Mouse (Mus musculus) monocyte, adult 2 months (primary cell): ENCODE measurements around the gene Zp2.

Experiments
- DNase-seq, 2 experiments: peaks; one replicate each; pipeline ENCODE4 v3.0.0; 2022; ENCODE audit warnings: low spot score in 2 of 2, low read depth in 1 of 2

Gene Zp2

DNA sequence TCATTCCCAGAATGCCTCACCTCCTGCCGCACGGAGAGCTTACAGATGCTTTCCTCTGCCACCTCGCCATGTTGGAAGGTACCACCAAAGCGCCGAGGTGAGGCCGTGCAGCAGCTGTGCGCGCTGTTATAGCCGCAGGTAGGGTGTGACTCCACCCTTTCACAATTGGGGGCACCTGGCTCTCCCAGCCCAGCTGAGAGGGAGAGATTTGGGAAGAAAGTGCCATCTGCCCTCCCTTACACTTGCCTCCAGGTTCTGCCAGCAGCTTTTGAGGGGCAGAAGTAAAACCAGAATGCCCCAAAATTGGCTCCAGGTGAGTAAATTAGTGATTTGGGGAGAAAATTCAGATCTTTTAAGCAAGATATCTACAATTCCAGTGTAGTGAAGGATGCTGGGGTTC lies at the start of gene Zp2:
Gene Zp2, minus strand, starts transcription at position 101 of the 400 bp plus-strand sequence.
- DNase-seq: no peak

DNA sequence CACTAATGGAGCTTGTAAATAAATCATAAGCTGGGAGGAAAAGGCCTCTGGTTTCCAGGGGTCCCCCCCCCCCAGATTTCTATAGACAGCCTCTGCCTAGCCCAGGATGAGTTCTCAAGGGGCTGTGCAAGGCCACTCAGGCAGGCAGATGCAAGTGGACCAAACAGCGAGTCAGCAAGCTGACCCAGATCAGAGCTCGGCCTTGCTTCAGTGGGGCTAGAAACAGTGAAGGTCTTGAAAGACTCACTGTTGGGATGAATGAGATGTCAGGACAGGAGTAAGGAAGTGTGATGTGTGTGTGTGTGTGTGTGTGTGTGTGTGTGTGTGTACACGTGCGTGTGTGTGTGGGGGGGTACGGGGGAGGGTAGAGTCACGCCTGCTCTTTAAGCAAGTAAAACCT lies 47.7 kb upstream of the Zp2 start:
- no peak for DNase-seq

DNA sequence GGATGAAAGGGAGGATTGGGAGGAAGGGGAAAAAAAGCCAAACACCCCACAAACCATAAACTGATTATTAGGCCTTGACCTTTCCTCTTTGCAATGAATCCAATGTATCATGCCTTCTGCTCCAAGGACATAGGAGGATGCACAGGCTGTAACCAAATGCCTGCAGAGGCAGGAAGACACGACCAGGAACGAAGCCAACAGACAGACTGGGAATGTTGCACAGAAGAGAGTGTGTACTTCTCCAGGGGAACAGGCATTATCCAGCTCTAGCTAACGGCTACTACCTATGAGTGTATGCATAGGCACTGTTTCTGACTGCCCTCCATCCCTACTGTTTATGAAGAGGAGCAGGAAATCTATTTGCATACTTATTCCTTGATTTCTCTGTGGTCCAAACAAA lies 47.1 kb upstream of the Zp2 start:
- DNase-seq: no peak

DNA sequence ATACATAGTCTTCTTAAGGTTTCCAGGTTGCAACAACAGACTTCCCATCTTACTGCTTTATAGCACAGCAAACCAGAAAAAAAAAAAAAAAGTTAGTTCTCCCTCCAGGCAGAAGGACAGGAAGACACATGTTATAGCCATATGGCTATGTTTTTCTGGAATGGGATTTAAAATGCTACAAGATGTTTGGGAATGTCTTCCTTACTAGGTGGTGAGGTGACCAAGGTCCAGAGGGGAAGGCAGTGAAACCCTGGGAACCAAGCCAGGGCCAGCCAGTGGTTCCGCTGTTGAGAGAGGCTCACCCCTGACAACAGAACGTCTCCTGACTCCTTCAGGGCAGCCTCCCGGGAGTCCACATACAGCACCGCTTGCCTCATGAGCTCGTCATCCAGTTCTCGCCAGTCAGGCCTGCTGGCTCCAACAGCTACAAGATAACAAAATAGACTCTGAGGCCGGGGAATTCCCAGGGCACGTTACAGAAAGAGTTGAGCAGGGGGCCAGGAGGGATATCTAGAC lies 45.1 kb upstream of the Zp2 start:
- no peak for DNase-seq

DNA sequence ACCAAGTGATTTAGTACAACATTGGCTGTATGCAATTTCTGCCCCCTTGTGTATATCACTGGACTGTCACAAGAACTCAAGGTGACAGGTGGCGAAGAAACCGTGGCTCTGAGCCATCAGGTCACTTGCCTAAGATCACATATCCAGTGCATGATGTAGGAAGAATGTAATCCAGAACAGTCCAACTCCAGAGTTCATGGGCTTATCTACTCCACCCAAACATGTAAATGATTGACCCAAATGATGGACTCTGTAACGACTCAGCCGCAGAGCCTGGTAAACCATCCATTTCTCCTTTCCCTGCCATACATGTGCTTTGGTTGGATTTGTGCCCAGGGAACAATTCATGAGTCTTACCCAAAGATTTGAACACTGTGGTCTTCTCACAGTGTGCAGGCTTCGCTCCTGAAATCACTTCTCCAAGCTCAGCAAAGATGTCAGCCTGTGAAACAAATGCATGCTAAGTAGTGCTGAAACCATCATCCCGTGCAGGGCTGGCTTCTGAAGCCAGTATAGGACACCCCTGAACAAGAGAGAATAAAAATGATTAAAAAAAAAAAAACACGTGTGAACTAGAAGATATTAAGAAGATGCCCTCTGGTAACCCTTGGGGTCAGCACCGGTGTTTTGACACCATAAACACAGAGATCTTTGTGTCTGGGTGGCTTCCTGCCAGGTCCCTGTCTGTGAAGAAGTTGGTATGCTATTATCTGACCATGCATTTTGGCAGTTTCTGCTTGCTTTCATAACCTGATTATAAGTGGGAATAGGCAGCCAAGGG lies 44.5 kb upstream of the Zp2 start:
- no peak for DNase-seq

DNA sequence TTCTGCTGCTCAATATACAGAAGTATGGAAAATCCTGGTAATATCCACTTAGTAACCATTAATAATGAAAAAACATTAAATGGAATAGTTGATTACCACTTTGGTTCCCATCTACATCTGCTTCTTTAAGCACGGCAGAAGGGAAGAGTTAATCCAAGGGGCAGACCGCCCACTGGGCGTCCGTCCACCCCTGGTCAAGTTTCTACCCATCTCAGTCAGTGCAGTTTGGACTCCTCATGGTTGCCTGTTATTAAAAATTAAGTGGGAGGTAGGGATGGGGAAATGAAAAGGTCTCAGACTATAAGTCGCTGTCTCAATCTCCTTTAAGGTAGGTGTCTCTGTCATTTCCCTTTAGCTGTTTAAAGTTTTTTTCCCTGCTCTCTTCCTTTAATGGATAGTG lies 43.9 kb upstream of the Zp2 start:
- no peak for DNase-seq

DNA sequence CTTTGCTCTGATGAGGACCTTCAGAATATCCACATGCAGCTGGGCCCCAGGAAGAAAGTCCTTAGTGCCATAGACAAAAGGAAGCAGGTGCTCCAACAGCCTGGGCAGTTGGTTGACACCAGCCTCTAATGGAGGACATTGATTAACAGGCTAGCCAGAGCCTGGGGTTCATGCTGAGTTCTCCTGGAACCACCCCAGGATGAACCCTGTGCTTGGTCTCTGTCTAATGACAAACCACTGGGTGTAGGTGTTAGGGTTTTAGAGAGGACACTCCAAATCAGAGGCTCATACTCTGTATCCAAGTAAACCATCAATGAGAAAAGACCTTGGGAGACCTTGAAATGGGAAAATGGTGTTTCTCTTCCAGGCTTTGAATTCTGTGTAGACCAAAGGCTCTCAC lies 37.8 kb upstream of the Zp2 start:
- no peak for DNase-seq

DNA sequence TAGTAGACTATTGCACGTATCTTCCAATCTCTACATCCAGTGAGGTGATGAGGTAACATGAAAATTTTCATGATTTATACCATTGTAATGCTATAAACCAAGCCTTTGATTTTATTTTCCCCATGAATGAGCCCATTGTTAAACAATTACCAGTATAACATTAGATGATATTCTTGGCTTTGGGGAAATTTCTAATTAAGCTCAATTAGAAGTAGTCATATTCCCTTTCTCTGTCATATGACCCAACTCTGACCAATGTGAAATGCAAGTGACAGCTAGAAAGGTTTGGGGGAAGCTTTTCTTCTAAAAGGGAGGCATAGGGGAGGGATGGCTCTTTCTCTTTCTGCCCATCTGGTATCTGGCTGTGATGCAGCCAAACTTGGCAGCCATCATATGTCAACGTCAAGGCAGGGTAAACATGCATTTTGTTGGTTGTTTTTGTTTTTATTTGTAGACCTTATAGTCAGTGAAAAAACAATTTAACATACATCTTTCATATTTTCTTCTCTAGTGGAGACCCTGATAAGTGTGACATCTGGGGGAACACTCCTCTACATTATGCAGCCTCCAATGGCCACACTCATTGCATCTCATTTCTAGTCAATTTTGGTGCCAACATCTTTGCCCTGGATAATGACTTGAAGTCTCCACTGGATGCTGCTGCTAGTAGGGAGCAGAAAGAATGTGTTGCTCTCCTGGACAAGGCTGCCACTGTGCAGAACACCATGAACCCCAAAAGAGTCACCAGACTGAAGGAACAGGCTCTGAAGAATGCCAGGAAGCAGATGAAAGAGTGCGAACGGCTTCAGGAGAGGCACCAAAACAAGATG lies 36.5 kb upstream of the Zp2 start:
- DNase-seq: no peak

DNA sequence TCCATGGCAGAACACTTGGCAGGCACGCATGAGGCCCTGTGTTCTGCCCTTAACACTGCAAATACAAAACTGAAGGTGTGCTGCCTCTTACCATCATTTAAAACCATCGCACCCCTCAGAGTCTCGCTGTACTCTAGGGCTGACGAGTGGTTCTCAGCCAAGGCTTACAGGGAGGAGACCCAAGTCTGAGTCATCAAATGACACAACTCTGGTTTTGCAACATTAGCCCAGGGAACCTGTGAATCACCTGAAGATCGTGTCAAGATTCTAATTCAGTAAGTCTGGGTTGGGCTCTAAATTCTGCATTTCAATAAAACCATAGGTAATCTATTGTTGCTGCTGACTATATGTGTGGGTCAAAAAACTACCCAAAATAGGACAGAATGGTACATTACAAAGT lies 35.5 kb upstream of the Zp2 start:
- no peak for DNase-seq

DNA sequence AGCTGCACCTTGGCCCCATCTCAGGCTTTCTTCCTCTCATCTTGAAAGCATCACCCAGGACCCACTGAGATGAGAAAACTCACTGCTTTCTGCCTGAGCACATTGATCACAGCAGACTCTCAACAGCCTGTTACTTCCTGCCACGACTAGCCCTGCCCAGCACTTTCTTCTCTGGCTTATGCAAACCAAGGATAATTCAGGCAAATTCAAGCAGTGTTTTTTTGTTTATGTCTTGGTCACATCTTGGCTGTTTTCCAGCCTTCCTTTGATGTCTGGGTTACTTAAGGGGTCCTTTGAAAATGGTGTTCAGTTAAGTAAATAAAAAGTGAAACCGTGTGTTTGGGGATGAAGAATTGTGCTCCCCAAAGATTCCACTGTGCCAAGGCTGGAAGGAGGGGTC lies 33.8 kb upstream of the Zp2 start:
- no peak for DNase-seq

DNA sequence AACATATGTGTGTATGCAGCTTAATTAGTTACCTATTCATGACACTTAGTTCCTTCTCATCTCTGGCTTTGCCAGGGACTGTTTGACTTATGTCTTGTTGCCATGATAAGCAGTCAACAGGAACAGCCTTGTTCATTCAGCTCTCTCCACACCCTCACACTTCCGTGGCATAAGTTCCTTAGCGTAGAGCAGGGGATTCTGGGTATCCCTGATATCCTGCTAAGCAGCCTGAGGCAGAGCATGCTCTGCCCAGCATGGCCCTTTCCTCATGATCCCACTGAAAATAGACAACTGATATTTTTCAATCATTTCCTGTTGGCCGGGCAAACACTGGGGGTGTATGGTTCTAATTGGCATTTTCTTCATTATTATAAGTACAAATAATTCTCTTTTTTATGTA lies 32.5 kb upstream of the Zp2 start:
- DNase-seq: no peak

DNA sequence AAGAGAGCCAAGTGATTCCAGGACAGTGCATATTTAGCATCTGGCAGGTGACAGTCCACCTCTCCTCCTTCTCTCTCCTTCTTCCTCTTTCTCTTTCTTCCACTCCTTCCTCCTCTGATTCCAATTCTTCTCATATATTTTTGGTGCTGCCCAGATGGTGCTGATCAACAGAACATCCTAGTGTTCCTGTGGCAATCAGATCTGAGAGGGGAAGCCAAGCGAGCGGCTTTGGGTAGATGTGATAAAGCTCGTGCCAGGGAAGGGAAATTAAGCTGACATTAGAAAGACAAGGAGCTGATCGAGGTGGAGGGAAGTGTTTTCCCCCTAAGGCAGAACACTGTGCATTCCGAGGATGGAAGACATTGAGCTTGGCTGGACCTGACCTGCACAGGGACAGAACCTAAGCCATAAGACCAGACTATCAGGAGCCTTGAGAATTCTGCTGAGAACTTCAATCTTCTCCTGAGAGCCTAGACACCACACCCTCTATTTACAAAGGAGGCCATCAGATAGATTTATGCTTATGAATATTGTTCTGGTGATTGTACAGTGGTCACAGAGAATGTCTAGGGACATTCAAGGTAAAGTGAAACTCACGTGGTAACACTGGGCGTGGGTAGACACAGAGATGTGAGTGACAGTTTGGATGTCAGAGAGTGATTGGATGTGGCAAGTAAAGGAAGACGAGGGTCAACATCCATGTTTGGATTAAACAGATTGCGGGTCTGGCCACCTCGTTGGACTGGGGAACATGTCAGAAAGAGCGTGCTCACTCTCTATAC lies 29.8 kb upstream of the Zp2 start:
- no peak for DNase-seq

DNA sequence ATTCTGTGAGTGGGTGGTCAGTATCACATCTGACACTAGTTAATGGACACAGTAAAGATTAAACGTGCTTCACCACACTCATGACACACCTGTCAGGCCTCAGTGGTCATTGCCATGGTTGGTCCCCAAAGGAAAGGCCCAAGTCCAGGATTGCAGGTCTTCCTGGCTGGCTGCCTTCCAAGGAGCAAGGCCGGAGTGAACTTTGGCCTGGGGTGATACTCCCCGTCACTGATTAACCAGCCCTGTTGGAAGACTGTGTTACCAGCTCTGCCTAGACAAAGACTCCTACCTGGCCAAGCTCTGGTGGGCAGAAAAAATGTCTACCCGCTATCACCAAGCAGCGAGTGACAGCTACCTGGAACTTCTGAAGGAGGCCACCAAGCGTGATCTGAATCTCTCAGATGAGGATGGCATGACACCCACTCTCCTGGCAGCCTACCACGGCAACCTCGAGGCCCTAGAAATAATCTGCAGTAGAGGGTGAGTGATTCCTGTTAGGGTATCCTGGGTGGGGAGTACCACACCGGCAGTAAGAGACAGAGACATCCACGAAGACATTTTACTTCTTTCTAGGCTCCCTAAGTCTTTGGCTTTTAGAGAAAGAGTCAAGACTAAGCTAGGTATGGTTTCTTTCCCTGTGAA lies 28.6 kb upstream of the Zp2 start, which contains the start of gene Anks4b:
Gene Anks4b, plus strand, starts transcription at position 256 of the 642 bp plus-strand sequence.
- DNase-seq: no peak

DNA sequence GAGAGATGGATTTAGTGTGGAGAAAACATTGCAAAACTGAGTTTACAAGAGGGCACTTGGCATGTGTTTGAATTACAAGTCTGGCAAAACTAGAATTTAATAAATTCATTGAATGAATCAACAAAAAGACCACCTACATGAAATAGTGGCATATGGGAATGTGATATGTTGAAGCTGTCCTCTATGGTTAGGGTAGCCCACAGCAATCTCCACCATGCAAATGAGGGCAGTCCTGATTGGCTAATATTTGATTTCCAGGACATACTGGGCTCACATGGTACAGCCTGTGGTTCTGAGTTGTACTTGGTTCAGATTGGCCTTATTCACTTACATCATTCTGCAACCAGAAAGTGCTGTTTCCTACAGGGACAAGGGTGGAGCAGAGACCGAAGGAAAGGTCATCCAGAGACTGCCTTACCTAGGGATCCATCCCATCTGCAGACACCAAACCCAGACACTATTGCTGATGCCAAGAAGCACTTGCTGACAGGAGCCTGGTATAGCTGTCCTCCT lies 27.2 kb upstream of the Zp2 start:
- DNase-seq: no peak

DNA sequence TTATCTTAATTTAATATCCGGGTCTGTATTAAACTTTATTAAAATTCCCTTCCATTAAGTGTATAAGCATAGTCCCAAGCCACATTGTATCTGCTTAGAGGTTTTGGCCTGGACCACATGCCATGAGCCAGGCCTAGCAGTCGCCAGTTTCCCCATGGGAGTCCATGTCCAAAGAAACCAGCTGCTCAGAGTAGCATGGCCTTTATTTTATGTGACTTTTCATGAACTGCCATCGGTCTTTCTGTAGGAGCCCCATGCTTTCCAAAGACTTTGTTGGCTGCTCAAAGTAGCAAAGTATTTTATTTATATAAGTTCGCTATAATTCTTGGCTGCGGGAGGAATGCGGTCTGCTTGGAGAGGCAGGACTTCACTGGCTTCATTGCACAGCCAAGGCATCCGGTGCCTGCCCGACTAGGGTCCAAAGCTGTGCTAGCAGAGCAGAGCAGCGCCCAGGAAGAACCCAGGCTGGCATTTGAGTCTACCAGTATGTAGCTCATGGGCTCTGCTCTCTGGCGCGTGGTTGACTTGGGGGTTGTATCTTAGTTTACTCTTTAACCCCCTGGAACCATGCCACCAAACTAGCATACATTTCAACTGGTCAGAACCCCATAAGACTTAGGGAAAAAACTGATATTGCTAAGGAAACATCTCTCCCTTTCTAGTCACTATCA lies 18.6 kb upstream of the Zp2 start:
- no peak for DNase-seq

DNA sequence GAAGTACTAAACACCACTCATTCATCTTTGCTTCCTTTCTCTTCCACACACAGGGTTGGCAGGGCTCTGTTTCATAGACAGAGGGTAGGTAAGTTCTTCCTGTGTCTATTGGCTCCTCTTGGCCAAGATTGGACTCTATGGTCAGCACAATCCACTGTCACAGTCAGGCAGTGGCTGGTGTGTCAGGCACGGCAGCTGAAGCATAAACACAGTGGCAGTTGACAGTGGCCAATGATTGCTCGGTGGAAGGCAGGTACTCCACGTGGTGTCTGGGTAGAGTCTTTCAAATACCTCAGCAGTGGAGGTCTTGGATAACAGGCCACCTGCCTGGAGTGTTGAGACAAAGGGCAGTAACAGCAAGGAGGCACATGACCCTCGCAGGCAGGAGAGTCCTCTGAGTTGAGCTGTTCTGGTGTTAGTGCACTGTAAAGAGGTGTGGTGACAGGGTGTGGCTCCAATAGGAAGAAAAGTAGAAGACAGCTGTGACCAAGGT lies 13.1 kb upstream of the Zp2 start:
- DNase-seq: no peak

DNA sequence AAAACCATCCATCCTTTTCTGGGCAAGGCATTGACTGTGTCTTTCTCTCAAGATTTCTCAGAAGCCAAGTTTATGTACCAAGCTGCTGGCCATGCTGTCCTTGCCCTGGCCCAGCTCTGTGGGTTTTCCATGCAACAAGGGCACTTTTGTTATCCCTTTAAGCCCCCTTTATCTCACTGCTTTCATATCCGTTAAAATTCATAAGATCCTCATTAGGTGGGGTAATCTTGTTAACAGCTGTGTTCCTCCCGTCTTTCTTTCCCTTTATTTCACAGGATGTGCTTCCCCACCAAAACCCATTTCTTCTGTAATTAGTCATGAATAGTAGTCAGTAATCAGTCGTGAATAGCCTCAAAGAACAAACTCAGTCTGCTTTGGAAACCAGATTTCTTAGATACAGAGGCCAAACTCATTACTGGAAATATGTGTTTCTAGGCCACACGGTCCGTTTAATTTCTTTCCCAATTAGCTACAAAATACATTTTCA lies 12.5 kb upstream of the Zp2 start:
- DNase-seq: no peak

DNA sequence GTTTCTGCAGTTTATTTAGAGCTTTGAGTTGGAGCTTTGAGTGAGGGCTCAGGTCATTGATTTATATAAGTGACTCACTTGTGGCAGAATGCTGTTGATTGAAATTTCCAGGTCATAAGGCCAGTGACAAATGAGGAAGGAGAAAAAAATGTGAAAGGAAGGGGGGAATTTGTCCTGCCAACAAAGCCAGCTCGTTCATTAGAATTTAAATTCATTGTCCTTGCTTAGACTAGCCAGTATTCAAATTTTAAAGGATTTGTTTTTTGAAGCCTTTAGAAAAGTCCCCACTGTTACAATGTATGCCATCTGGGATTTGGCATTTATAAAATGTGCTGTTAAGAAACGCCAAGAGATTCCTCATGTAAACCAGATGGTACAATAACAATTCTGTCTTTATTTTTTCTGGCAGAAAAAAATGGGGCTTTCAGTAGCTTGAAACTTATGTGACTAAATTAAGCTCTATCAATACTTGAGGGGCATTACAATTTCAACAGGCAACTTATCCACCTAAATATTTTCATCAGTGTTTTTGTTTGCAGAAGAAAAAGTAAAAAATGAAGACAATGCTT lies 11.8 kb upstream of the Zp2 start:
- DNase-seq: no peak

DNA sequence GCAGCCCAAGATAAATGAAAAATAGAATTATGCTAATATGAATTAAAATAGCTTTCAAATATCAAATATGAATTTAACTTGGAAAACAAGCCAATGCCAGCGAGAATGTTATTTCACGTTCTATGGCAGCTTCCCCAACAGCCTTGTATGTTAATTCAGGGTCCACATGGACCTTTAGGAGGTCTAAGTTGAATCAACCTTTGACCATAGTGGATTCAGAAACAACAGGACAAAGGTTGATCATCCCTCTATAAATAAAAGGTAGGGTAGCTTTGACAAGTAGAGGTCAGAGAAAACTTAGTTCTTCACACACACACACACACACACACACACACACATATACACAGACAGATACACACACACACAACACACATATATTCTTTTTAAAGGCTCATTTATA lies 5.8 kb upstream of the Zp2 start:
- no peak for DNase-seq

DNA sequence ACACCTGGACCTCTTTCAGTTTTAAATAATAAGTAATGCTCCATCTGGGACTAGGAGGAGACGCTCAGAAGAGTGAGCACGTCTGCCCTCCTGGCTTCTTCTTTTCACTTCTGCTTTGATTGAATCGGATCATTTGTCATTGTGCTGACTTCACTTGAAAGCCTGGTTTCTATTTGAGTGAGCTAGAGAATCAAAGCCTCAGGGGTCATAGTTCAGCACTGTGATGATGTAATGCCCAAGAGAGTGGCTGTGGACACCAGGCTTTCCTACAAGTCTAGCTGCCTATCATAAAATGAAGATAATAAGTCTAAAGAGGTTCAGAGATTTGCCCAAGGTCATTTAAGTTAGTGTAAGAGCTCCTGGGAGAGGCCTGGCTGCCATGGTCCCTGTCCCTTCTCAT lies 5.2 kb upstream of the Zp2 start:
- DNase-seq: no peak
